Mouse (Mus musculus): ENCODE results near the gene Atp4b.
A peak's percentile ranks its signal among the peaks of the same experiment; 100 is the strongest.
"Not testable (repeated sequence)": the region's sequence is repeated elsewhere in the genome, so short reads cannot be mapped to it uniquely, and the experiment has no call there.

Gene Atp4b

DNA sequence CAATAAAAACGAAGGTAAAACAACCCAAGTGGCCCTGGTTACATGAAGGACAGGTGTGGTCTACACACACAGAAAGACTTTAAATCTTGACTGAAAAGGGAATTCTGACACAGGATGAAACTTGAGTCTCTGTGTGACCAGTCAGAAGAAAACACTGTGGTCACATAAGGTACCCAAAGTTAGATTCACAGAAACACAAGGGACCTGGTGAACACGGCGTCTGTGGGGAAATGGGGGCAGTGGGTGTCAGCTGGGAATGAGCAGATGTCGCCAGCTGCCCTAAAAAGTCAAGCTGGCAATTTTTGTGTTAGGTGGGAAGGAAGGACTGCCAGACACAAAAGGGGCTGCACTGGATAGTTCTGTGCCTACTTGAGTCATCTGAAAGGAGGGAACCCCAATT is 13.6 kb downstream of the Atp4b start:
- no peak for DNase-seq (ENCODE audit: low read depth, low spot score)

DNA sequence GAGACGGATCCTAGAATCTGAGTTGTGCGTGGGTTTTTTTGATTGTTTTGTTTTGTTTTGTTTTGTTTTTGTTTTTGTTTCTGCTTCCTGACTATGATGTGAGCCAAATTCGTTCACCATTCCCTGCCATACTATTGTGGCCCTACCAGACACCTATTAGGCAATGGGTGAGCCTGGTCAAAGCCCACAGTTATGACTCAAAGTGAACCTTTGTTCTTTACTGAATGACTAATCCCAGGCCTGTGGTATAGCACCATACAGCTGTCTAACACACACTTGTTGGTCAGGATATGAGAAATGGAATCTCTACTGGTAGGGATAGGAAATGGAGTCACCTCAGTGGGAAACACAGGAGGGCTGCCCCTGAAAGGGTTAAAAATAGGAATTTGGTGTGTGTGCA is 14.1 kb downstream of the Atp4b start:
- no peak for DNase-seq (ENCODE audit: low read depth, low spot score)

DNA sequence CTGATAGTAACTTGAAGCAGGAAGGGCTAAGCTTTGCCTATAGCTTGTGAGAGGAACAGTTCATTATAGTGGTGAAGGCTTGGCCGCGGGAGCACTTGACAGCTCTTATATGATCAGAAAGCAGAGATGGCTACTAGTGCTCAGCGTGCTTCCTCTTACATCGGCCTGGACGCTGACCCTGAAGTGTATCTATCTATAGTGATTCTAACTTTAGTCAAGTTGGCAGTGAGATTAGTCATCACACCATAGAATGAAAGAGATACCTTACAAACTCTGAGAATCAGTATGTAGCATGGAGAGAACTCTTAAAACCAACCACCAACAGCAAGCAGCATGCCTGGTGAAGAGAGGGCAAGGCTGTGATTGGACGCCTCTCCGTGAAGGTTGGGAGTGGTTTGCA is 15.0 kb downstream of the Atp4b start:
- DNase-seq (ENCODE audit: low read depth, low spot score) = no peak

DNA sequence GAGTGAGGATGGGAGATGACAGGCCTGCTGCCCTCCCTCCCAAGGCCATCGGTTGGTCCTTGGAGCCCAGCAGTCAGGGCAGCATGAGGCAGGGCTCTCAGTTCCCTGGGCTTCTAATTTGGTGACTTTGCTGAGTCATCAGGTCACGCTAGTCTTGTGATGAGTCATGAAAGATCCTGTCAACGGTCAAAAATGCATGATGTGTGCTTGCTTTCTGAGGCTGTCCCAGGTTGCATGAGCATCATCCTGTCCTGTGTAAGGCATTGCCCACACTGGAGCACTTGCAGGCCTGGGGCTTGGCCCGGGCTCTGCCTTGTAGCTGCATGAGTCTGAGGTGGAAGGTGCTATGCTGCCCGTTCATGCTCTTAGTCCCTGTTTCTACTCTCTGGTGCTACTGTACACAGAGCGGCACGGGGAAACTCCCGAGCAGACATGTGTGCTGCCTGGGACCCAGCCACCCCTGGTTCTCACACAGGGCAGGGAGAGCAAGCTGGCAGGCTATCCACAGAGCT is 23.4 kb downstream of the Atp4b start:
- DNase-seq (ENCODE audit: low read depth, low spot score) = no peak

DNA sequence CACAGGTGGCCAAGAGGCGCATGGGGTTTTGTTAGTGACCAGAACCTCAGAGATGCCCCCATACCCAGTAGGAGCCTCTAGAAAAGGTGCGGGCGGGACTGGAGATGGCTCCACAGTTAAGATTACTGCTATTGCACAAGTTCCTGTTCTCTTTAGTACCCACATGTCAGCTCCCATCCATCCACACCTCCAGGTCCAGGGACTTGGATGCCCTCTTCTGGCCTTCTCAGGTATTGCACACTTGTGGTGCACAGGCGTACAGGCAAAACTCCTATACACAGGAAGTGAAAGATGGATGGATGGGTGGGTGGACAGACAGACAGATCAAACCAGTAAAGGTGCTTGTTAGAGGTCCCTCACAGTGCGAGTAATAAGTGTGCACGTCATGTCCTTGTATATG is 34.8 kb downstream of the Atp4b start:
- no peak for DNase-seq (ENCODE audit: low read depth, low spot score)

DNA sequence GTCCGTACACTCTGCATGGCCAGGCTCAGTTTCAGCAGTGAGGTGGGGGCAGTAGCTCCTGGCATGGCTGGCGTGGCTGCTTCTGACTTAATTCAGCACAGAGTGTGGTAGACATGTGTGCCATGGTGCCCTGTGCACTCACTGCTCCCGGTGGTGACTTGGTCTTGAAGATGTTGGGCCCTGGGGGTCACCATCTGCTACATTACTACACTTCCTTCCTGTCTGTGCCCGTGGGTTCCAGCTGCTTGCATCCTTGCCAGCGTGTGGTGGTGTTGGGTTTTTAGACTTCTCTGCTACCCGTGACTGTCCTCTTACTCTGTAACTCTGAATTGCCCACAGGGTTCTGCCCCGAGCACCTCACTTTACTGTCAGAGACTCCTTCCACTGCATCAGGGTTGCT is 36.4 kb downstream of the Atp4b start:
- no peak for DNase-seq (ENCODE audit: low read depth, low spot score)

DNA sequence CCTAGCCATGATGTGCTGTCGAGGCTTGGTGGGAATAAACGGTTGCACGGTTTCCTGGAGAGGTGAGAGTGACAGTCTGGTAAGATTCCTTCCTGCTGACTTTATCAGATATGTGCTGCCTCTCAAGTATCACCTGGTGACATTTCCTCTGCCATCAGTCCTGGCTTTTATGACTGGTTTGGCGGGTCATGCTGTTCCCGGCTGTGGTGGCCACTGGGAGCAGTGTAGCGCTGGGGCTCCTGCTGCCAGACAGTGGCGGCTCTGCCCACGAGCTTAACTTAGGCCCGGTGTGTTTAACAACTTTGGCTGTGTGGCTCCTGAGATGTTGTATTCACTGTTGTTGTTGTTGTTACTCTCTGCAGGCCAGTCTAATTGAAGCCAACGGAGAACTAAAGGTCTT is 39.9 kb downstream of the Atp4b start:
- no peak for DNase-seq (ENCODE audit: low read depth, low spot score)

DNA sequence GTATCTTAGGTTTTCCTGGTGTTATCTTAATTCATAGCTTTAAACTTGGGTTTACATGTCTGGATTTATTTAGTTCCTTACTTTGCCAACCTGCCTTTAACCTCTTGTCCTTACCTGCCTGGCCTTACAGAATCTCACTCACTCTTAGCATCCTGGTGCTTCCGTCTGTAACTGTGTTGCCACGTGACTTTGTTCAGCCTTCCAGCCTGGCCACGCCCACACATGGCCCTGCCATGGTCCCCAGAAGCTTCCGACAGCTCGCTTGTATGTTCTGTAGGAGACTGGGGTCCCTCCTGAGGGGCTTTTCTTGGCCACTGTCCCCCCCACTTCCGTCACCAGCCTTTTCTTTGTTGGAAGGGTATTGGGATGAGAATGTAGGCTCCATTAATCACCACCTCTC is 40.4 kb downstream of the Atp4b start:
- DNase-seq (ENCODE audit: low read depth, low spot score) = no peak

DNA sequence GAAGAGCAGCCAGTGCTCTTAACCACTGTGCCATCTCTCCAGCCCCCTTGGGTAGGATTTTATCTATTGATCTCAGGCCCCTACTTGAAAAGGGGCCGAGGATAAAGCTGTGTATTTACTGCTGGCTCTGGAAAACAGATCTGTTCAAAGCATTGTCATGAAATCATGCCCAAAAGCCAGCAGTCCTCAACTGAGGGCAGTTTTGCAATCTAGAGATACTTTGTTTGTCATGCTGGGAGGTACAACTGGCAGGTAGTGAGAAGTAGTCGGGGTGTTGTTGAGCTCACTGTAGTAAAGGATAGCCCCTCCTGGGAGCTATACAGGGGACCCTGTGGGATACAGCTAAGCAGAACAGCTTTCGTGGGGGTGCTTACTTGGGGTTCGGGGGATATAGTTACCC is 42.7 kb downstream of the Atp4b start:
- DNase-seq (ENCODE audit: low read depth, low spot score) = no peak

DNA sequence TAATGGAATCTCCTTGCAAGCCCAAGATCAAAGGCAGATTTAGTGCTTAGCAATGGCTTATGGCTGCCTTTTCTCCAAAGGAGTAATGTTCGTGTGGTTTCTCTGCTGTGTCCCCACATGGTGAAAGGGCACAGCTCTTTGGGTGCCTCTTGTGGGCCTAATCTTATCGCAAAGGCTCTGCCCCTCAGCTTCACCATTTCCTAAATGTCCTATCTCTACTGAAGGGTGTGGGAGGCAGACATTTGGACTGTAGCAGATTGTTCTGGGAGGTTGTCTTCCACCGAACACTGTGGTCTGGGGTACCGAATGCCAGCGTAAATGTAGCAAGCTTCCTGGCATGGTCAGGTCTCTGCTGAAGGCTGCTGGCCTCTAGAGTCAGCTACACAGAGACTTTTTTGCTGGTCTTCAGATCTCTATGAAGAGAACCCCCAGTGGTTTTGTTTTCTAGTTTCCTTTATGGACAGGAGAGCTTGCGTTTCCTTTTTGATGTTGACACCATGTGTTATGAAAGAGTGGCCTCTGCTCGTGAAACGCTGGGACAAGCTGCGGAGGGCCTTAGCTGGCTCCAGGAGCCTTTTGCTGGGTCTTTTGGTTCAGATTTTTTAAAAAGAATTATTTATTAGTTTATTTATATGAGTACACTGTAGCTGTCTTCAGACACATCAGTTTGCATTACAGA is 43.3 kb downstream of the Atp4b start:
- DNase-seq (ENCODE audit: low read depth, low spot score) = no peak

DNA sequence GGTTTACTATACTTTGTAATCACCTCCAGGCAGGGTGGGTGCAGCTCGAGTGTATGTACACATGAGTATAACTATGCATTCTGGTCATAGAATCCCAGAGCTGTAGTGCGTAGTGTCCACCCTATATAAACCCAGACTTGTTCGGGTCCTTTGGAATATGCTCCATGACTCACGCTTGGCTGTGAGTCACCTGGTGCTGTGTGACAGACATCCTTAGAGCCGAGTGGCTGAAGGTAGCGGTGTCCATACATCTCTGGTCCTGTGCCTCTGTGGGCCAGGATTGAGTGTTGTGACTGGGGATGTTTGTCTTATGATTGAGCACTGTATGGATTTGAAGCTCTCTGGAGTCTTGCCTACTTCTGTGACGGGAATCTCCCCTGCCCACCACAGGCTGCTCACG is 44.0 kb downstream of the Atp4b start:
- no peak for DNase-seq (ENCODE audit: low read depth, low spot score)

DNA sequence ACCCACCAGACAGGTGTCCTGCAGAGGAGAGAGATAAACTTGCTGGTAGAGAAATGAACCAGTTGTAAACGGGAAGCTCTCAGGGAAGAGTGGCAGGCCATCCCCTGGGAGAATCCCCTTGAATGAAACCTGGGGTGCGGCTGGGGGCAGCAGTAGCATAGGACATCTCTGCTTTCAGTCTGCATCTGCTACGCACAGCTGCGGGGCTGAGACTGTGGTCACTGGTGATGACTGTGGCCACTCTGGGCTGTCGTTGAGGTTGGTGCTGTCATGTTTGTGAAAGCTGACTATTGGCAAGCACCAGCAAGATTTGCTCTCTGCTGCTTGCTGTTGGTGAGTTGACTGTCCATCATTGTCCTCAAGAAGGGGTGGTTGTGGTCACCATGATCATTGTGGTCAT is 45.0 kb downstream of the Atp4b start:
- no peak for DNase-seq (ENCODE audit: low read depth, low spot score)

DNA sequence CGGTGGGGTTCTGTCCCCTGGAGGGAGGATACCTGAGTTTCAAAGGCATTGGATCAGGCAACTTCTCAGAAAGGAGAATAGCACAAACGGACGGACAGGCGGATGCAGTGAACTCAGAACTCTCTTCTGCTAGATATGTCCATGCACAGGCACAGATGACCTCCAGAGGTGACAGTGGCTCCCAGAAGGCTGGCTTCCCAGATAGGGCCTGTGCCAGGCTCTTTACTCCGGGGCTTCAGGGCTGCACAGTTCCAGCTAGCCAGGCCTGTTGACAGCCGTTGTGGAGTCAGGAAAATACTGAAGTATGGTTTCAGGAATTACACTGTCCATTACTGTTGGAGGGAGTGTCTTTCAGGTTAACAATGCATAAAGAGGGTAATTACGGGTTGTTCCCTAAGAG is 46.6 kb downstream of the Atp4b start:
- no peak for DNase-seq (ENCODE audit: low read depth, low spot score)

DNA sequence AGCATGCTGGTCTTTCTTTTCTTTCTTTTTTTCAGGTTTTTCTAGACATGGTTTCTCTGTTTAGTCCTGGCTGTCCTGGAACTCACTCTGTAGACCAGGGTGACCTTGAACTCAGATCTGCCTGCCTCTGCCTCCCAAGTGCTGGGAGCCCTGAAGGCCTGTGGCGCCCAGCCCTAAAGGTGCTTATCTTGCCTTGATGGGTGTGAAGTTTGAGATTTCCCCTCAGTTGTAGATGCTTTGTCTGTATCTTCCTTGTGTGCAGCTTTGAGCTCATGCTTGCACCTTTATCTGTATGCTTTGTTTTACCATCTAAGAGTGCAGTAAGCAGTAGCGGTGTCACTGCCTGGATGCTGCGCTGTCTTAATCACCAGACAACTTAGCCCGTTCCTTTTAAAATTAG is 53.5 kb downstream of the Atp4b start:
- DNase-seq (ENCODE audit: low read depth, low spot score) = no peak

DNA sequence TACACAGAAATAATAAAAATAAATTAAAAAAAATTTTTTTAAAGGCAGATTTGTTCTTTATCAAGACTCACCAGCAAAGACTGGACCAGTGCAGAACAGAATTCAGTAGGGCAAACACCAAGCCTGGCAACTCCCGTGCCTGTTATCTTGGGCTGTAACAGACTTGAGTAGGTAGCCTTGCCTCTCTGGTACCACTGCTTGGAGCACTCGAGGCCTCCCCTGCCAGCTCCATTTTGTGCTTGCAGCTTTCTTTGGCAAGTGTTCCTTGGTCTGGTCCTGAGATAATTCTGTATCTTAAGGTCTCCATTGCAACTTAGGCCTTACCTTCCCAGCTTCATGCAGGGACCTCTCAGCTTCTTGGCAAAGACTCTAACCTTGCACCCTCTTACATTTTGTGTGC is 54.3 kb downstream of the Atp4b start:
- no peak for DNase-seq (ENCODE audit: low read depth, low spot score)

DNA sequence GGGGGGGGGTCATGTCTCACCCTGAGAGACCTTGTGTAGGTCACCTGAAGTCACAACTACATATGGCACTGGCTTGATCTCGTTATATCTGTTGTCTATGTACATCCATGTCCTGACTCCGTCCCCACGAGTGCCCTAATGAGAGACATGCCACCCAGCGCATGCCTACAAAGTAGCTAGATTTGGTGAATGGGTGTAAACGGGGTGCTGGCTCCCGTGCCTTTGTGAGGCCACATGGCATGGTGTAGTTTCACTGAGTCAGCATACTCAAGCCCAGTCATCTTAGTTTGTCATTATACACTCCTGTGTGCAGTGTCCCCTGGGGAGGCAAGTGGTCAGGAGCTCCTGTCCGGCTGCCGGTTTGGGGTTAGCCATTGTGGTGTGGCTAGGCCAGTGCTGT is 56.0 kb downstream of the Atp4b start:
- no peak for DNase-seq (ENCODE audit: low read depth, low spot score)

DNA sequence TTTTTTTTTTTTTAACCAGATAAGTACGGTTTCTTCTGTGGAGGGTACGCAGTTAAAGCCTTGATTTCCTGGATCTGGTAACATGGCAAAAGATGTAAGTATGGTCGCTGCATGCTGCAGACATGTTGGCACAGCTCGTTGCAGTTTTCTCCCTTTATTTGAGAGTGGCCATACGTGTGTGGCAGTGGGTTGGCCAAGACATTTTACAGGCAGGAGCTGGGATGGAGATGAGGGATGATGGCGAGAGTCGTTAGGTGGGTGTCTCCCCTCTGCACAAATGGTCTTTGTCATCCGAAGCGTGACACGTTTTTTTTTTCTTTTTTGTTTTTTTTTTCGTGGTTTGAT is 57.0 kb downstream of the Atp4b start:
- DNase-seq (ENCODE audit: low read depth, low spot score) = no peak

DNA sequence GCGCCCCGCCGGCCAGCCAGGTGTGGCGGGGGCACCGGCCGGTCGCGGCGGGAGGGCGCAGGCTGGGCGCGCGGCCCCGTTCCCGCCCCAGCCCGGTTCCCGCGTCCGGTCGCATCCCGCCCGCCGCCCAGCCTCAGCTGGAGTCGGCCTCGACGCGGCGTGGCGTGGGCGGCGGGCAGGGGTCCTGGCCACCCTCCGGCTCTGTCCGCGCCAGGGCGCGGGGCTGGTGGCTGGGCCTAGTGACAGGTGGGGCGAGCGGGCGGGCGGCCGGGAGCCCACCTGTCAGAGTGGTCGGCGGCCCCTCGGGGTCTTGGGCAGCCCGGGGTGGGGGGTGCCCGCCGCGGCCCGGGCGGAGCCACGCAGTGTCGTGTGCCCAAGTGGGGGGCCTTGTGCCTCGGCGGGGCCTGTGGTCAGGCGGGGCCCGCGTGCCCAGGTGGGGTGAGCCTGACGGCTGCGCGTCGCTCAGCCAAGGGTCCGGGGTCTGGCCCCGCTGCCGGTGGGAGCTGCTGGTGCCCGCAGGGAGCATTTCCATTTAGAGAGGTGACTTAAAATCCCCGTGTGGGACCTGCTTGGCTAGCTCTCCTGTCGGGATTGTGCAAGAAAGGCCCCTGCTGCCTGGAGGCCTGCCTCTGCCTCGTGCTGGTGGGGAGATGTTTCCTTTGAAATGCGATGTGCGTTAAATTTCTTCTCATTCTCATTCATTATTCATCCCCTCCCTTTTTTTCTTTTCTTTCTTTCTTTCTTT is 57.6 kb downstream of the Atp4b start:
- peak; percentile 54 for DNase-seq (ENCODE audit: low read depth, low spot score)

DNA sequence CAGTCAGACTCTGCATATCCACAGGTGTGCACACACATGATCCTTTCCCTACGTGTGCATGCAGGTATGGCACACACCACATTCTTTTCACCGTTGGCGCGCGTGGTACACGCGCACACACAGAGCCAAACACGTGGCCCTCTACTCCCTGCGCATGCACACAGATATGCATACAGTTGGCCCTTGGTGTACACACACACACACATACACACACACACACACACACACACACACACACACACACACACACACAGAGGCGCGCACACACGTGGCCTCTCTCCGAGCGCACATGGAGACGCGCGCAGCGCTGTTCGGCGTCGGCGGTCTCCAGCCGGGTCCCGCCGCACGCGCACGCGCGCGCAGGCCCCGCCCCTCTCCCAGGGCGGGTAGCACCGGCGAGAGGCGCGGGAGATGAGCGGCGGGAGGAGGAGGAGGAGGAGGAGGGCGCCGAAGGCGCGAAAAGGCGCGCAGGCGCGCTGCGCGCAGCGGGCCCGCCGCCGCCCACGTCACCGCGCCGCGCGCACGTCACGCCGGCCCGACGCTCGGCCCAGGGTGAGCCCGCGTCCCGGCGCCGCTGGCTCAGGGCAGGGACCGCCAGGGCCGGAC is 58.3 kb downstream of the Atp4b start, which contains the start of gene Tfdp1:
TSS of gene Tfdp1 (plus strand) at position 497 of the 606 bp plus-strand sequence.
- peak; percentile 93 for DNase-seq (ENCODE audit: low read depth, low spot score)

DNA sequence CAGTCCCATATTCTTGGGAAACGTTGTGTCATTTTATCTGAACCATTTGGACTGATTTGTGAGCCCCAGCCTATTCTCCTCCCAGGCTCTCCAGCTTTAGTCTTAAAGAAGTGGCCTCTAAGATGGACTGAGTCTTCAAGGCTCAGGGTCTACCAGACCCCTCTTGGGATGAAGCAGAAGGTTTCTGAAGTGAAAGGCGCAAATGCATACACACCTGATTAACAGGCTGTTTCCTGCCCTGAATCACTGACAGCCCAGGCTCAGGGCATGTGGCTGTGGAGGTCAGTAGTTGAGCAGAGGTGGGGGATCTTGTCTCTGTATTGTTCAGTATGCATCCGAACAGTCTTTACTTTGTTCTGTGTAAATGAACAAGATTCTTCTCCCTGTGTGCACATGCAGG is 58.9 kb downstream of the Atp4b start:
- DNase-seq (ENCODE audit: low read depth, low spot score) = peak; percentile 15

DNA sequence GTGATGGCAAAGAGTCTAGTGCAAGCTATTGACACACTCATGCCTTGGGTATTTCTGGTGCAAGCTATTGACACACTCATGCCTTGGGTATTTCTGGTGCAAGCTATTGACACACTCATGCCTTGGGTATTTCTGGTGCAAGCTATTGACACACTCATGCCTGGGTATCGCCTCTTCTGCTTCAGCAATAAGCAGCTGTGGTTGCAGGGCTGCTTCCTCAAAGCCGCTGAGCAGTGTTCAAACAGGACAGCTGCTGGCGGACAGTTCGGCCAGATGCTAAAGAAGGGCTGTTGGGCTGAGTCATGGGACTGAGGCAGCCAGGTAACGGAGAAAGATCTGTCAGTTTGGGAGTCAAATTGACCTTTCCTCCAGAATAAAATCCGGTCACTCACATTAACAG is 59.4 kb downstream of the Atp4b start:
- not testable (repeated sequence) for DNase-seq (ENCODE audit: low read depth, low spot score)
